Mouse (Mus musculus) left cerebral cortex, postnatal 14 days (tissue): ENCODE measurements around the gene Bmp4. TPM values are rescaled to one million over a fixed set of nuclear protein-coding genes. Genes with fewer than 3 reads are reported as not detected.

Source experiments
- DNase-seq, 2 experiments: peaks; one replicate each; pipeline ENCODE4 v3.0.0; 2021 to 2022; ENCODE audit warnings: low spot score in 2 of 2, mixed read lengths in 1 of 2
- intact Hi-C: fragments of 180-260 bp; cut with DNase I; formaldehyde crosslinking; loops from one replicate; pipeline ENCODE4 v1.15.1; 2025
- long read RNA-seq, 2 experiments: library from polyadenylated mRNA; stranded (forward); transcript quantifications; one replicate each; pipeline ENCODE4 v2.0.0; 2021
- total RNA-seq, 2 experiments: library from RNA; stranded (reverse); gene quantifications; 2 replicates each; pipeline ENCODE4 v1.2.3; 2021

The Bmp4 gene
- 10 to 100 TPM; 12.3 to 13.5 TPM for total RNA-seq
- long read RNA-seq, experiment 1, partial matches to known transcripts, result 3 of 7 reads
- long read RNA-seq, experiment 1, other reads (novel, unspliced or antisense), result 1 of 7 reads
- long read RNA-seq, experiment 2, partial matches to known transcripts, result 0 of 4 reads
- long read RNA-seq, experiment 2, other reads (novel, unspliced or antisense), result 1 of 4 reads

DNA sequence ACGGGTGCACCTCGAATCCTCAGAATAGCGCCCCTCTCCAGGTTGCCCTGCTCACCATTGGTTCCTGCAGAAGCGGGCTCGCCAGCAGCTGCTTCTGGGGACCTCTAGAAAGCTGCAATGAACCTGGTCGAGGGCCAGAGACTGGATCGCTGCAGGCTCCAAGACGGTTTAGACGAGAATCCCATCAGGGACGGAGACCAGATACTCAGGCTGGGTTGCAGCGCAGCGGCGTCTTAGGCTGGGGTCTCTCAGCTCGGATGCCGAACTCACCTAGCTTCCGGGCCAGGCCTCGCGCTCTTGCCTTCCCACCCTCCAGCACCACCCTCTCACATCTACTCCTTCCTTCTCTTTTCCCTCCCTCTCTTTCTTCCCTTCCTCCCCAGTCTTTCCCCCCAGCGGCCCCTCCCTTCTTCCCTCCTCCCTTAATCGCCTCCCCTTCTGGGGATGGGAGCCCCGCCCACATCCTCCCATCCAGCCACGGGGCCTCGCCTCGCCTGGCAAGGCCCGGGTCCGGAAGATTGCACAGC is at the start of gene Bmp4:
Gene Bmp4 (minus strand): TSS at position 421 of the 527 bp plus-strand sequence.
- no peak for DNase-seq
- intact Hi-C loops, result no loop called here

DNA sequence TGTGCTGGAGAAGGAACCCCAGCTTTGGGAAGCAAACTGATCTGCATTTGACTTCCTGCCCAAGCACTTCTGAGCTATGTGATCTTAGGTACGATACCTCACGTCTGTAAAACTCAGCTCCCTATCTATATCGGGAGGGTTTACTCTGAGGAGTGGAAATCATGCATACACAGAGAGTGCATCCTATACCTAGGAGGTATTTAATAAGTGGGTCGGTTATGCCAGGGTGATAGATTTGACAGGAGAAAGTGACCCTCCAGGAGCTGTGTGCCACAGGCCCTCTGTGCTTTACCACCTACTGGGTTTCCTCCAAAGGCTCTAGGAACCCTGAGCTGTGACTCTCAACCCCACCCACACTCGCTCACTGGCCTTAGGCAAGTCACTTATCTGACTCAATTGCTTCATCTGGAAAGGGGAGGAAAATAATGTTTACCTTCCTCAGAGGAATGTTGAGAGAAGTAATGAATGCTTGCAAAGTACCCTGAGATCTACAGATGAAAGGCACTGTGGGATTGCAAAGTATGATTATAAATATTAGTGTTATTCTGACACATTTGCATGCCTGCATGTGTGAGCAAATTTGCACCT is 49.1 kb upstream of the Bmp4 start:
- intact Hi-C loops, result no loop called here
- DNase-seq, result no peak

DNA sequence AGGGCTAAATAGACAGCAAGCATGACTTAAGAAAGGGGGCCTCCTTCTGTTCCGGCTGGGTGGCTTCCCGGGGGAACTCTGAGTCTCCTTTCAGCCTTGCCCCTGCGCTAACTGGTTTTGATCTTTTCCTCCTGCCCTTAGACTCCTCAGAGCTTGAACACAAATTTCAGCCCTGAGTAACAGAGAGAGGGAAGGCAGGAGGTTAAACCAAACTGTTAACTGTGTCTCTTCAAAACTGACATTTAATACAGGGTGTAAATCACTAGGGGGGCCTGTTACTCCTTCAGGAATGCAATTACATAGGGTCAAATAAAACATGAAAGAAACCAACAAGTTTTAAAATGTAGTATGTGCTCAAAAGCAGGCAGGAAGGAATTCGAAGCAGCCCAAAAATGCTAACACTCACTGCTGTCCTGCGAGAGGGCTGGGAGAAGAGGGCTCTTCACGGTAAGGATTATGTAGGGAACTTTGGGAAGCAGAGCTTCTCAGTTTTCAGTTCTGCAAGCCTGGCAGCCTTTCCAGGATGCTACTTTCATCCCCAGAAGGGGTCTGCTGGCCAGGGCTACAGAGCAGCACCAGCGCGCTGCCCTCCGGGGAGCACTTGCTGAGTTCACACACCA is 46.1 kb upstream of the Bmp4 start:
- no peak for DNase-seq
- intact Hi-C loops, result no loop called here

DNA sequence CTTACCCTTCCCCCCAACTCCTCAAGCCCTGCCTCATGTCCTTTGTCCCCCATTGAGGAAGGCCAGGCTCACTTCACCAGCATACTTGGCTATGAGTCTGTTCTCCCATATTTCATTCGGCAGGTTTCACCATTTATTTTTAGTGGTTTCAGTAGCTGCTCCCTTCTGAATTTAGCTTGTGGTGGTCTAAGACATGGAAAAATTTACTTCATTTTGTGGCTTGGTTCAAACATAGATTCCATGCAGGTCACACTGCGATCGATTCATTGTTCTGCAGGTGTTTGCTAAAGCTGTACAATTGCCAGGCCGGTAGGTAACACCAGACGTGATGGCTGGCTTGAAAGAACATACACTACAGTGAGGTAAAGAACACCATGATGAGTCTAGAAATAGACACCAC is 39.8 kb upstream of the Bmp4 start:
- intact Hi-C loops, result no loop called here
- no peak for DNase-seq

DNA sequence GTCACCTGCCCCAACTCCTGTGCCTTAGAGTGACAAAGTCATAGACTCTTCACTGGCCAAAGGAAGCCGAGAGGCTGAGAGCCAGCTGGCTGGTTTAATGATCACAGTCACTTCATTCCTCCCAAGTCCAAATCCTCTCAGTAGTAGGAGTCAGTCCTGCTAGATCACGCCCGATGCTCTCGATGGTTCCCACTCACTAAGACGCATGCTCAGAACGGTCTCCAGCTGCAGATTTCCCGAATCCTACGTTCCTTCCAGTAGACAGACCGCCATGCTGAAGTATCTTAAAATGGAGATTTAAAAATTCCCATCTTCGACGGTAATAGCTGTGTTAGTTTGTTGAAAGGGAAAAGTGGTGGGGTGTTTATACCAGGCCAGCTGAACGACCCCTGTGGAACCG is 36.8 kb upstream of the Bmp4 start:
- intact Hi-C loops, result no loop called here
- no peak for DNase-seq

DNA sequence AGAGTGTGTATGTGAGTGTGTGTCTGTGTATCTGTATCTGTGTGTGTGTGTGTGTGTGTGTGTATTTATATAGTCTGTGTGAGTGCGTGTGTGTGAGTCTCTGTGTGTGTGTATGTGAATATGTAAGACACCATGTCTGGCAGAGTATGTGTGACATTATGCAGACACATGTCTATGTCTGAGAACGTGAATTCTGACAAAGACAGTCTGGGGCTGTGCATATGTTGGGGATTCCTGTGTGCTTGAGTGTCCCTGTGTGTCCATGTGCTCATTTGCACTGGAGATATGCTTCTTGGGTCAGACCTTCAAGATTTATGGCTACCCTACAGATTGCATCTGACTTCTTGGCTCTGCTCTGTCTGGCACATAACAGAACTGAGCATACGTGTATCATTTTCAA is 31.4 kb upstream of the Bmp4 start:
- DNase-seq, result no peak
- intact Hi-C loops, result no loop called here

DNA sequence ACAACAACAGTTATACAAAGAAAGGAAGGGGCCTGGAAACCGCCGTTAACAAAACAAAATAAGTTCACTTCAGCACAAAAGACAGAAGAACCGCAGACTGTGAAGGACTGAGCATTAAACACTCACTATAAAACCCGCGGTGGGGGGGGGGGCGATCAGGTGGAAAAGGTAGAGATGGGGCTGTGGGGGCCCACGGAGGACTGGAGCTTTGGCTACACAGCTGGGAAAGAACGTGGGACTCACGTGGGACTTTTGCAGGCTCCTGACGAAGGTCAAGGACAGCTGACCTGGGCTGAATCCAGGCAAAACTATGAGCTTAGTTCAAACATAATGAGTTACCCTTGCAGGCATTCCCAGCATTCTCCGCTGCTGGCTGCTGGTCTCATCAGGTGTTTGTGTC is 28.8 kb upstream of the Bmp4 start:
- intact Hi-C loops, result no loop called here
- no peak for DNase-seq

DNA sequence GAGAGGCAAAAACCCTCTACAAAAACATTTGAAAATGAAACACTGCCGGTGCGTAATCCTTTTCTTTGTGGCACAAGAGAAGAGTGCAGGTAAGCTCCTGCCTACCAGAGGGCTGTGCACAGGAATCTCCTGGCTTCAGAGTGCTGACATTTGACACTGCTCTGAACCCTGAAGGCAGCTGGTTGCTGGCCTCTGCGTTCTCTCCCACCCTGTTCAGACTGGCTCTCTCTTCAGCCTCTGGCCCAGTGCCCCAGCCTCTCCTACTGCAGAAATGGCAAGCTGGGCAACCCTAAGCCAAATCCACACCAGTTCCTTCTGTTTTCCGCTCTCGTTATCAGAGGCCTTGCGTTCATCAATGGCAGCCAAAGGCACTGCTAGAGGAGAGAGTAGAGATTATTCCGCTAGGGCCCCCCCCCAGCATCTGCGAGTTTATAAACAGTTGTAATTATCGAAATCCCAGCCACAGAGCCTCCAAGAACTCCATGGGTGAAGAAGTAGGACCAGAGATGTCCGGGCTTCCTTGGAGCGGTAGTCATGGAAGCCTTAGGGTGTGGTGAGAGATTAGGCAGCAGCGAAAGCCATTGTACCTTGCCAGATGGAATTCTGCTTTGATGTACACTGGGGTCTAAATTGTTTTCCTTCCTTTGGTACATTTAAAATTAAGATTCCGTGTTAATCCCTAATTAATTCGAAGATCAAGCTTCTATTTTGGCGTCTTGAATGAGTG is 28.1 kb upstream of the Bmp4 start:
- DNase-seq, result no peak

DNA sequence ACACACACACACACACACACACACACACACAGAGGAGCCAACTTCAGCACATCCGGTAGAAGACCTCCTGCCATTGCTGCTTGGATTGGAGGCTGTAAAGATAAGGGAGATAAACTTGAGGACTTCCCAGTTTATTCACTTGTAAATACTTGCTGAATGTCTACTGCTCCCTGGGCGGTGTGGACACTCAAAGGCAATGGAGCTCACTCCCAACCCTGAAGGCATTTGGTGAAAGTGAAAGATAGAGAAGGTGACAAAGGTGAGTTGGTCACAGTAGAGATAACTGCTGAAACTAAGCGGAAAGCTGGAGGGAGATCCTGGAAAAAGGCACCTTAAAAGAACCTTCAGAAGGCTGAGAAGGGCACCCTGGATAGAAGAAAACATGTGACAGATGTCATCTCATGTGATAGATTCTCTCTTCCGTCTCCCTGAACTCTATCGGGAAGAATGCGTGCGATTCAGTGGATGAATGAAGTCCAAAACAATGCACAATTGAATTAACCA is 22.1 kb upstream of the Bmp4 start:
- no peak for DNase-seq
- intact Hi-C loops, result no loop called here

More for the DNA sequence above, 28.1 kb upstream of the Bmp4 start:
- intact Hi-C loops, result no loop called here

DNA sequence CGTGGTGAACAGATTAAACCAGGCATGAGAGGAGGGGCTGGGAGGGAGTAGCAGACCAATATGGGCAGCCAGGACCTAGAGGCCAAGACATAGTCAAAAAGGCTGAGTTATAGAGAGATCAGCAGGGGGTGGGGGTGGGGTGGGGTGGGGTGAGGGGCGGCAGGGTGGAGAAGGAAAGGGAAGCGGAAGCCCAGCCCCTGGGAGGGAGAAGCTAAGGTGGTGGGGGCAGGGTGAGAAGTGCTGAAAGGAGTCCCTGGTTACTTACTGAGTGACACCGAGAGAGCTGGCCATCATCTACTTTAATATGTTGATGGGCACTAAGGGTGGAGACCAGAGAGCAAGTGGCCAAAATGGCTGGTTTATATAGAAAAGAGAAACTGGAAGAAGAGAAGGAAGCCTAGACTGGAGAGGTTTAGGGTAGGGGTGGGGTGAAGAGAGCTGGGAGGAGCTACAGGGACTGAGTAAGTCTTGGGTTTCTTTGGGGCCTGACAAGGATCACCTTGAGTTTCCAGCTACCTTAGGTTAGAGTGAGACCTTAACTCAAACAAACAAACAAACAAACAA is 20.2 kb upstream of the Bmp4 start:
- no peak for DNase-seq
- intact Hi-C loops, result no loop called here

DNA sequence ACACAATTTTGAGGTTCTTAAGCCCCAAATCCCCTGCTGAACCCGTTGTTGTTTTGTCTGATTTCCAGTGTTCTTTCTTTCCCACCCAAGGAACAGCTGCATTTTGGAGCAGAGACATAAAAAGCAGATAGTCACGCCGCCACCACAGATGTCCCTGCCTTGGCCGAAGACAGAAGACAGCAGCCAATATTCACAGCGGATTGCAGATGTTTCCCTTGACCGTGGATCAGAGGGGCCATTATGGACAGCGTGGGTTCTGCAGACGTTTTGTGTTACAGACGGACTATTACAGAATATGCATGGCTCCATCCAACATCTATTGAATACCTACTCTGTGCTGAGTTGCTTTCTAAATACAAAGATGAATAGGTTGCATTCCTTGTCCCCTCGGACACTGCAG is 18.5 kb upstream of the Bmp4 start:
- intact Hi-C loops, result no loop called here
- DNase-seq, result peak; percentile 22 to 46

DNA sequence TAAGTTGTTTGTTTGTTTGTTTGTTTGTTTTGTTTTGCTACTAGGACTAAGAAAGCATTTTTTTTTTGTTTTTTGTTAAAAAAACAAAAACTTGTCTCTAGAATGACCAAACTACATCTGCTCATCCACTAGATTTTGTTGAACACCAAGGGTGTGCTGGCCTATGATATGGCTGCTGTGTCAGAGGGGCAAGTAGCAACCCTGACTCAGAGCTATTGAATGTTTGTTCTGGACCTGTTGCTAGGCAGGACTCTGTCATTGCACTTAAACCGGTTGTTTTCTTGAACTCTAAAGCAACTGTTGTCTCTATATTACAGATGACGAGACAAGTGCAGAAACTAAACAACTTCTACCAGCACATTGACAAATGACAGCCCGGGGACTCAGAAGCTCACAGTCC is 17.9 kb upstream of the Bmp4 start:
- intact Hi-C loops, result no loop called here
- DNase-seq, result no peak

DNA sequence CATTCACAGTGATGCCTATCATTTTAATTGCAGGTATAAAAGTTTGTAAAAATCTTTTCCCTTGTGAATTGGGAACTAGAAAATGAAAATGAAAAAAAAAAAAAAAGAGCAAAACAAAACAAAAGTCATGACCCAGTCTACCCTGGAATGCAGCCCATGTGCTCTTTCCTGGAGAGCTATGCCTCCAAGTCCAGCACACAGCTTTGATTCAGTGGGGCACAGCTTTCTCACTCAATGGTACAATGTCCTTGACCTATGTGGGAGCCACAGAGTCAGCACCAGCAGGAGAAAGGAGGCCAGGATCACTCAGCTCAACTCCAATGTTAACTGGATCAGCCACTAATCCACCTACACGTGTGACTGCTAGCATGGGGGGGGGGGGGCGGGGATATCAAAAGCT is 9.5 kb upstream of the Bmp4 start:
- intact Hi-C loops, result no loop called here
- DNase-seq, result no peak

DNA sequence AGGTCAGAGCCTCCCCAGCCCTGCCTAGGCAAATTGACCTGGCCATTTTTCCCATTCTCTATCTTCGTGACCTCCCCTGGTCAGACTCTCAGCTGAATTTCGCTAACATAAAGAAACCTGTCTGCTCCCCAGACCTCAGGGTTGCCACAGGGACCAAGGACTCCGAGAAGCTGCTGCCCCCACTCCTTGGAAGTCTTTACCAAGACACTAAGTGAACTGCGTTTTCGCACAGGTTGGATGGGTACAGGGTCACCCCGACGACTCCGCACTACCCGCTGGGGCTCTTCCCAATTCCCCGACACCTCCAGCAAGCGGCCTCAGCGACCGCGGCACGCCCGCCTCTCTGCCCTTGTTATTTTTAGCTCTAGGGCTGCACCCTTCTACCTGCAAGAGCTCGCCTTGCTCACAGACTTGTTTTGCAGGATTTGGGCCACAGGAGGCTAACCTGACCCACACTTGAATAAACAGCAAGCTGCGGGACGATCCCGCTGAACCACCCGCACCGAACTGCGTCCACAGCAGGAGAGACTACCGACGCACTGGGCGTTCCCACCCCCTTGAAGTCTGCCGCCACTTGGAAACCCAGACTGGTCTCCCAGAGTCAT is 7.7 kb upstream of the Bmp4 start:
- DNase-seq, result no peak
- intact Hi-C loops, result no loop called here

DNA sequence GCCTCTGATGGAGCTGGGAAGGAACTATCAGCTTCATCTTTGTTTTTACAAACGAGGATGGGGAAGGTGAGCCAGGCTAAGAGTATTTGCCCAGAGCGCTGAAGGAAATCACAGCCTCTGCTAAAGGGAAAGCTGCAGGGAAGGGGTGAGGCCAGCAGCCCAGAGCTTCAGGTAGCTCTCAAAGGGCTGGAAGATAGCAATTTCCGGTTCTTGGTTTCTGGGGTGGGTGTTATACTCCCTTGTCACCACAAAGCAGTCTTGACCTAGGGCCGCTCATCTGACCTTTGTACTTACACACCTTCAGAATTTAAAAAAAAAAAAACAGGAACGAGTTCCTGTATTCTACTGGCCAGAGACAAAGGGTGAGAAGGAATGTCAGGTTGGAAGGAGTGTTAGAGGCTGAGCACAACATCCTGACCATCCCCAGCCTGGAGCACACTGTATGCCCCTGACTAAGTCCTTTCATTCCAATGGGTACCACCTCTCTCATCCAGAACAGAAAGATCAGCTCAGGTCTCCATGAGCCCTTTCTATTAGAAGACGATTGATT is 1.2 kb upstream of the Bmp4 start:
- DNase-seq, result no peak
- intact Hi-C loops, result no loop called here

DNA sequence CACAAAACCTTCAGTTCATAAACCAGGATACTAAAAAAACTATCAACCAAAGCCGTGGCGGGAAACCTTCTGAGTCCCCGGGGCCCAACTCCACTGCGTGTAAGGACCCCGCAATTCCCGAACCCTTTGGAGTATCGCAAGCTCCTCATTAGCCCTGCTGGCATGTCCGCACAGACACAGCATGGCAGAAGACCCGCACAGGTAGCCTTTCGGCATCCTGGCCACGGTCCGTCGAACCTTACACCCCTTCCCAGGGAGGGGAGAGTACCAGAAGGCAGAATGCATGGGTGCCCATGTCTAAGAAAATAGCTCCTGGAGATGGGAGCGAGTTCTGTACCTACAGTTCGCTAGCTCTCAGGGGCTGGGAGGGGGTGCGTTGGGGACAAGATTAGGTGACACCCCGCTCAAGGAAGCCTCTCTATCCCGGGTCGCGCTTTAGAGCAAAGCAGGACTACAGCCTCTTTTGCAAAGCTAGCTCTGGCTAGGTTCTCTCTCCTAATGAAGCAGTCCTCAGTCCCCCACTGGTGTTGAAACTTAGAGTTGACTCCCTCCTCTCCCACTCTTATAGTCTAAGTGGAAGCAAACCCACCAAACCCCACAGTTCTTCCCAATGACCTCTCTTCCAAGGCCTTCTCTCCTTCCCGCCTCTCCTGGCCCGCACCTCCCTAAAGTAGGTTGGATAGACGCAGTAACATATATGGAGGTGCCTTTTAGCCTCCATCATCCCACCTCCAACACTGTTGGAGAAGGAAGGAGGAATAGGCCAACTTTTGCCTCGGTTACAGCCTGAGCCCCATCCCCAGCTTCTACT is 826 bp downstream of the Bmp4 start:
- DNase-seq, result no peak
- intact Hi-C loops, result loop anchor here (10.0 kb wide), 1 partner anchor 395 kb away; no protein-coding TSS in a partner anchor

DNA sequence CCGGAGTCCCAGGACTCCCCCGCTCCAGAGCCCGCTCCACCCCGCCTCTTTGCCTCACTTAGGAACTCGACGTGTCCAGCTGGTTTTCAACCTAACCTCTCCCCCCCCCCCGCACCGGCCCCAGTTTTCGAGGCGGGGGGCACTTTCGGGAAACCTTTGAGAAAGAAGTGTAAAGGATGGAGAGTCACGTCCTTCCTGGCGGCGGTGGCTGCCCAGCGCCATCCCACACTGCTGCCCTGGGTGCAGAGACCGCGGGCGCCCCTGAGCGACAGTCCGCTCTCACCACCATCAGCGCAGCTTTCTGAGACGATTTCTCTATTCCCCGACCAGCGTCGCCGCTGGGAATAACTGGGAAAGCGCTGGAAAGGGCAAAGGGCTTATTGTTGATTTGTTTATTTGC is 1.8 kb downstream of the Bmp4 start:
- no peak for DNase-seq
- intact Hi-C loops, result loop anchor here (10.0 kb wide), 1 partner anchor 394 kb away; no protein-coding TSS in a partner anchor

DNA sequence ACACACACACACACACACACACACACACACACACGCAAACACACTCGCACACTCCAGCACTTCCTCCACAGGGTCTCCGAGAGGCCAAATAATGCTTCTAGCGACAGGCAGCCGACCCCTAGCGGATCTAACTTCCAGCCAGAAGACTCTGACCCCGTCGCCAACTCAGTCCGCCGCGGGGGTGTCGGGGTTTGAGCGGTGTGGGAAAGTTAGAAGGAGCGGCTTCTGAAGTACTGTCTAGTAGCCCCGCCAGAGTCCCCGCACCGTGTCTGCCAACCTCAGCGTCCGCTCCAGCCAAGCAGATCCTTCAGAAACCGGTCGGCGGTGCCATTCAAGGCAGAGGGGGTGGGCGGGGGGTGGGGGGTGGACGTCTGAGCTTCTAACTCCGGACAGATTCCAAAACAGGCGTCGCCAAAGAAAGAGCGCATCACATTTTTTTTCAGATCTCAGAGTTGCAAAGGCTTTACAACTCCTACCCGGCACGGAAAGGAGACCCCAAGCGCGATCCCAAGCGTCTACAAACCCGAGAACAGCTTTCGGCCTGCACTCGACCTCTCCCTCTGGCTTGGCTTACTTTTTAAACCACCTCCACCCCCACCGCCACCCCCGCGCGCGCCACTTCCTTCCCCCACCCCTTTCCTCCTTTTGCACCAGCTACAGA is 2.5 kb downstream of the Bmp4 start:
- intact Hi-C loops, result loop anchor here (10.0 kb wide), 1 partner anchor 393 kb away; no protein-coding TSS in a partner anchor
- no peak for DNase-seq
